Mouse (Mus musculus) forebrain, embryonic 12.5 days (tissue): ENCODE measurements around the gene Capn15. TPM values are rescaled to one million over a fixed set of nuclear protein-coding genes. Genes with fewer than 3 reads are reported as not detected.
A peak's percentile ranks its signal among the peaks of the same experiment; 100 is the strongest.

Experiments
- ATAC-seq: fragments of 200-750 bp; cut with Nextera tagmentation; 2 replicates; pipeline ENCODE4 v1.8.0; 2017; ENCODE audit warnings: moderate TSS enrichment; ENCODE audit not compliant: low FRiP score
- H3K27ac ChIP-seq: fragments of 300-500 bp; sonication (generic); 2 replicates; pipeline ENCODE4 v1.5.1; 2016; ENCODE audit warnings: mild to moderate bottlenecking
- H3K27me3 ChIP-seq: fragments of 300-500 bp; sonication (generic); 2 replicates; pipeline ENCODE4 v1.6.1; 2016; ENCODE audit warnings: mild to moderate bottlenecking
- H3K36me3 ChIP-seq: fragments of 300-500 bp; sonication (generic); replicated peaks from 2 replicates; pipeline ENCODE4 v1.6.1; 2016; ENCODE audit warnings: mild to moderate bottlenecking
- H3K4me1 ChIP-seq: fragments of 300-500 bp; sonication (generic); 2 replicates; pipeline ENCODE4 v1.6.1; 2016
- H3K4me2 ChIP-seq: fragments of 300-500 bp; sonication (generic); 2 replicates; pipeline ENCODE4 v1.6.1; 2016; ENCODE audit warnings: mild to moderate bottlenecking, moderate library complexity
- H3K4me3 ChIP-seq: fragments of 300-500 bp; sonication (generic); replicated peaks from 2 replicates; pipeline ENCODE4 v1.5.1; 2016; ENCODE audit warnings: mild to moderate bottlenecking
- H3K9ac ChIP-seq: fragments of 300-500 bp; sonication (generic); 2 replicates; pipeline ENCODE4 v1.6.1; 2016; ENCODE audit warnings: mild to moderate bottlenecking
- H3K9me3 ChIP-seq: fragments of 300-500 bp; sonication (generic); 2 replicates; pipeline ENCODE4 v1.6.1; 2016
- WGBS: fragments of 180-500 bp; shearing (Covaris S2); methylation state at CpG from one replicate; pipeline ENCODE4 v1.1.7; 2016; 5-methylcytosine and 5-hydroxymethylcytosine counted together
- polyA plus RNA-seq: library from polyadenylated mRNA; unstranded; fragments of >200 nt; fragmentation: Nextera tagmentation; extraction: Ambion mirVana; gene quantifications from 2 replicates; pipeline ENCODE4 v1.2.1, GENCODE M21; 2016

Gene Capn15
- polyA plus RNA-seq, 1 experiment from 2014 or later: 30.6 TPM

- Histone ChIP-seq H3K36me3 (no peaks in the 10 kb centered on the region), H3K4me2 (no peak overlapping the region), H3K27ac (no peak overlapping the region), H3K9me3 (no peaks in the 10 kb centered on the region), H3K9ac (no peak overlapping the region), H3K4me1 (peaks cover 11% of the 10 kb centered on the region), H3K27me3 (peaks cover 57% of the 10 kb centered on the region), H3K4me3 (no peak overlapping the region)
- 84% methylated on average over 5 of the region's 5 CpGs for WGBS
- no peak for ATAC-seq
Observed at GRCm38 (mm10) chr17:25949981-25950380, 35.6 kb downstream of the Capn15 start.

- Histone ChIP-seq H3K4me2 (no peak overlapping the region), H3K9me3 (no peaks in the 10 kb centered on the region), H3K9ac (no peak overlapping the region), H3K27me3 (peaks cover 54% of the 10 kb centered on the region), H3K4me1 (peaks cover 11% of the 10 kb centered on the region), H3K4me3 (no peak overlapping the region), H3K27ac (no peak overlapping the region), H3K36me3 (no peaks in the 10 kb centered on the region)
- 83% methylated on average over 8 of the region's 8 CpGs for WGBS
- ATAC-seq: no peak
Observed at GRCm38 (mm10) chr17:25948051-25948450, 37.5 kb downstream of the Capn15 start.

GRCm38 (mm10) chr17:25947576-25947975 lies 38.0 kb downstream of the Capn15 start:
- Histone ChIP-seq H3K27me3 (peaks cover 49% of the 10 kb centered on the region), H3K4me3 (no peak overlapping the region), H3K9me3 (no peaks in the 10 kb centered on the region), H3K27ac (no peak overlapping the region), H3K4me2 (no peak overlapping the region), H3K36me3 (no peaks in the 10 kb centered on the region), H3K4me1 (peaks cover 11% of the 10 kb centered on the region), H3K9ac (no peak overlapping the region)
- ATAC-seq: no peak
- WGBS: 77% methylated on average over 4 of the region's 4 CpGs

- WGBS: 84% methylated on average over 8 of the region's 8 CpGs
- no peaks in the 10 kb centered on the region for H3K9me3 ChIP-seq
- H3K27me3 ChIP-seq: peaks cover 42% of the 10 kb centered on the region
- no peaks in the 10 kb centered on the region for H3K36me3 ChIP-seq
- peaks cover 12% of the 10 kb centered on the region for H3K4me1 ChIP-seq
- no peak overlapping the region for H3K27ac ChIP-seq
- no peak overlapping the region for H3K4me2 ChIP-seq
- H3K4me3 ChIP-seq: no peak overlapping the region
- H3K9ac ChIP-seq: no peak overlapping the region
- ATAC-seq: no peak
Observed at GRCm38 (mm10) chr17:25946891-25947290, 38.7 kb downstream of the Capn15 start.

- no peaks in the 10 kb centered on the region for H3K9me3 ChIP-seq
- no peak overlapping the region for H3K9ac ChIP-seq
- no peak overlapping the region for H3K4me3 ChIP-seq
- no peaks in the 10 kb centered on the region for H3K36me3 ChIP-seq
- H3K4me2 ChIP-seq: no peak overlapping the region
- H3K4me1 ChIP-seq: peaks cover 8% of the 10 kb centered on the region
- ATAC-seq: no peak
- H3K27ac ChIP-seq: no peak overlapping the region
- H3K27me3 ChIP-seq: peaks cover 37% of the 10 kb centered on the region
- WGBS: 80% methylated on average over 7 of the region's 7 CpGs
Observed at GRCm38 (mm10) chr17:25946349-25946748, 39.2 kb downstream of the Capn15 start.

GRCm38 (mm10) chr17:25945517-25946155 lies 40.0 kb downstream of the Capn15 start:
- Histone ChIP-seq H3K27ac (no peak overlapping the region), H3K36me3 (no peaks in the 10 kb centered on the region), H3K4me3 (no peak overlapping the region), H3K4me1 (peaks cover 11% of the 10 kb centered on the region), H3K9me3 (no peaks in the 10 kb centered on the region), H3K27me3 (peaks cover 30% of the 10 kb centered on the region), H3K4me2 (no peak overlapping the region), H3K9ac (no peak overlapping the region)
- no peak for ATAC-seq
- 64% methylated on average over 9 of the region's 9 CpGs for WGBS

- H3K27ac ChIP-seq: no peak within 1 kb of the TSS; the same call in 1 of the 2 replicates
- WGBS: 67% methylated on average over 5 of the region's 6 CpGs
- no peak for ATAC-seq
Observed at GRCm38 (mm10) chr17:25944366-25945163, 41.0 kb downstream of the Capn15 start, which contains the start of the genes Pigq and Nhlrc4. TSS of gene Pigq (minus strand) at chr17:25944936. TSS of gene Nhlrc4 (minus strand) at chr17:25944961.

GRCm38 (mm10) chr17:25943769-25944168 lies 41.8 kb downstream of the Capn15 start:
- Histone ChIP-seq H3K27me3 (peaks cover 18% of the 10 kb centered on the region; the same call in 1 of the 2 replicates), H3K4me3 (no peak overlapping the region), H3K27ac (no peak overlapping the region; the same call in 1 of the 2 replicates), H3K36me3 (no peaks in the 10 kb centered on the region), H3K4me1 (peaks cover 14% of the 10 kb centered on the region), H3K9me3 (no peaks in the 10 kb centered on the region), H3K9ac (no peak overlapping the region), H3K4me2 (no peak overlapping the region)
- WGBS: 80% methylated on average over 9 of the region's 9 CpGs
- no peak for ATAC-seq

More at GRCm38 (mm10) chr17:25944366-25945163, 41.0 kb downstream of the Capn15 start, which contains the start of the genes Pigq and Nhlrc4:
- H3K9me3 ChIP-seq: no peaks in the 10 kb centered on the region
- no peak within 1 kb of the TSS for H3K9ac ChIP-seq
- no peaks in the 10 kb centered on the region for H3K36me3 ChIP-seq
- H3K27me3 ChIP-seq: peaks cover 19% of the 10 kb centered on the region
- H3K4me3 ChIP-seq: no peak within 1 kb of the TSS
- peaks cover 14% of the 10 kb centered on the region for H3K4me1 ChIP-seq
- H3K4me2 ChIP-seq: no peak within 1 kb of the TSS

- Histone ChIP-seq H3K9me3 (no peaks in the 10 kb centered on the region), H3K4me1 (peaks cover 14% of the 10 kb centered on the region), H3K4me3 (no peak overlapping the region), H3K27me3 (peaks cover 18% of the 10 kb centered on the region; the same call in 1 of the 2 replicates), H3K27ac (no peak overlapping the region), H3K9ac (no peak overlapping the region), H3K4me2 (no peak overlapping the region), H3K36me3 (no peaks in the 10 kb centered on the region)
- WGBS: 74% methylated on average over 3 of the region's 3 CpGs
- no peak for ATAC-seq
Observed at GRCm38 (mm10) chr17:25943221-25943620, 42.4 kb downstream of the Capn15 start.

- H3K27ac ChIP-seq: no peak overlapping the region
- peaks cover 14% of the 10 kb centered on the region for H3K4me1 ChIP-seq
Observed at GRCm38 (mm10) chr17:25942597-25943151, 42.9 kb downstream of the Capn15 start.

GRCm38 (mm10) chr17:25941511-25942241 lies 43.9 kb downstream of the Capn15 start:
- H3K4me3 ChIP-seq: peak overlapping the region; percentile 84
- H3K4me2 ChIP-seq: peak overlapping the region; percentile 72
- peaks cover 14% of the 10 kb centered on the region for H3K4me1 ChIP-seq
- peak overlapping the region; percentile 86 for H3K27ac ChIP-seq
- WGBS: 2% methylated on average over 52 of the region's 54 CpGs
- ATAC-seq: peak; percentile 71
- H3K36me3 ChIP-seq: peaks cover 11% of the 10 kb centered on the region
- no peaks in the 10 kb centered on the region for H3K9me3 ChIP-seq
- peaks cover 13% of the 10 kb centered on the region; the same call in 1 of the 2 replicates for H3K27me3 ChIP-seq
- H3K9ac ChIP-seq: peak overlapping the region; percentile 94

More at GRCm38 (mm10) chr17:25942597-25943151, 42.9 kb downstream of the Capn15 start:
- WGBS: 85% methylated on average over 2 of the region's 2 CpGs
- Histone ChIP-seq H3K4me3 (no peak overlapping the region), H3K9me3 (no peaks in the 10 kb centered on the region), H3K36me3 (peaks cover under 1% of the 10 kb centered on the region; the same call in 1 of the 2 replicates), H3K4me2 (no peak overlapping the region), H3K27me3 (peaks cover 16% of the 10 kb centered on the region; the same call in 1 of the 2 replicates), H3K9ac (no peak overlapping the region)
- ATAC-seq: no peak

GRCm38 (mm10) chr17:25934526-25934925 lies 51.1 kb downstream of the Capn15 start:
- WGBS: 90% methylated on average over 1 of the region's 1 CpGs
- H3K4me3 ChIP-seq: no peak overlapping the region
- H3K36me3 ChIP-seq: peaks cover 74% of the 10 kb centered on the region
- no peak overlapping the region for H3K4me2 ChIP-seq
- H3K9me3 ChIP-seq: no peaks in the 10 kb centered on the region
- no peak overlapping the region for H3K9ac ChIP-seq
- ATAC-seq: no peak
- H3K27me3 ChIP-seq: no peaks in the 10 kb centered on the region
- H3K27ac ChIP-seq: no peak overlapping the region
- no peaks in the 10 kb centered on the region for H3K4me1 ChIP-seq
